Mouse (Mus musculus) gastrocnemius, postnatal 4 days (tissue): ENCODE results near the gene Cd163l1. TPM values are rescaled to one million over a fixed set of nuclear protein-coding genes. Genes with fewer than 3 reads are reported as not detected.

Experiments
- DNase-seq, 2 experiments: peaks; one replicate each; pipeline ENCODE4 v3.0.0; 2021 to 2022; ENCODE audit warnings: low spot score in 2 of 2, mixed read lengths in 2 of 2
- long read RNA-seq, 2 experiments: library from polyadenylated mRNA; stranded (forward); transcript quantifications; one replicate each; pipeline ENCODE4 v2.0.0; 2021
- total RNA-seq, 2 experiments: library from RNA; stranded (reverse); gene quantifications; 2 replicates each; pipeline ENCODE4 v1.2.3; 2021

The Cd163l1 gene
- total RNA-seq = under 1 TPM in 1 of 2 experiments, not detected in 1; 0.16 TPM
- long read RNA-seq, experiment 1 = 0 reads
- long read RNA-seq, experiment 2 = 0 reads

- no peak for DNase-seq
These were observed at the start of gene Cd163l1 for GRCm38 (mm10) chr7:140217967-140218366. TSS of gene Cd163l1 (plus strand) at chr7:140218267.

- DNase-seq = no peak
These were observed 48.7 kb upstream of the Cd163l1 start for GRCm38 (mm10) chr7:140169386-140169785.

GRCm38 (mm10) chr7:140170863-140171262, 47.2 kb upstream of the Cd163l1 start:
- DNase-seq = no peak

GRCm38 (mm10) chr7:140172936-140173335, 45.1 kb upstream of the Cd163l1 start, which contains the start of gene Olfr523:
TSS of gene Olfr523 (plus strand) at chr7:140173217.
- no peak for DNase-seq

GRCm38 (mm10) chr7:140179176-140179575, 38.9 kb upstream of the Cd163l1 start:
- DNase-seq = no peak

- no peak for DNase-seq
These were observed 37.4 kb upstream of the Cd163l1 start for GRCm38 (mm10) chr7:140180692-140181091.

GRCm38 (mm10) chr7:140184206-140184605, 33.9 kb upstream of the Cd163l1 start:
- no peak for DNase-seq

- no peak for DNase-seq
These were observed 31.1 kb upstream of the Cd163l1 start for GRCm38 (mm10) chr7:140186646-140187620.

- no peak for DNase-seq
These were observed 30.2 kb upstream of the Cd163l1 start for GRCm38 (mm10) chr7:140187721-140188390.

GRCm38 (mm10) chr7:140188391-140189328, 29.4 kb upstream of the Cd163l1 start:
- DNase-seq = no peak

- no peak for DNase-seq
These were observed 27.6 kb upstream of the Cd163l1 start for GRCm38 (mm10) chr7:140190435-140190834.

- DNase-seq = no peak
These were observed 25.6 kb upstream of the Cd163l1 start for GRCm38 (mm10) chr7:140192445-140192844.

GRCm38 (mm10) chr7:140192851-140193250, 25.2 kb upstream of the Cd163l1 start:
- DNase-seq = no peak

GRCm38 (mm10) chr7:140194031-140194430, 24.0 kb upstream of the Cd163l1 start:
- DNase-seq = no peak

GRCm38 (mm10) chr7:140196002-140196401, 22.1 kb upstream of the Cd163l1 start:
- no peak for DNase-seq

- no peak for DNase-seq
These were observed 17.0 kb upstream of the Cd163l1 start for GRCm38 (mm10) chr7:140201090-140201489.

GRCm38 (mm10) chr7:140205864-140206263, 12.2 kb upstream of the Cd163l1 start, which contains the start of gene Olfr524:
TSS of gene Olfr524 (minus strand) at chr7:140205964.
- no peak for DNase-seq

GRCm38 (mm10) chr7:140206904-140207303, 11.2 kb upstream of the Cd163l1 start:
- DNase-seq = no peak

GRCm38 (mm10) chr7:140208153-140208552, 9.9 kb upstream of the Cd163l1 start:
- no peak for DNase-seq

- DNase-seq = no peak
These were observed 9.4 kb upstream of the Cd163l1 start for GRCm38 (mm10) chr7:140208677-140209076.

- no peak for DNase-seq
These were observed 4.2 kb upstream of the Cd163l1 start for GRCm38 (mm10) chr7:140213841-140214240.
